Mouse (Mus musculus) forebrain, embryonic 14.5 days (tissue): ENCODE data around the gene Pmel. TPM values are rescaled to one million over a fixed set of nuclear protein-coding genes. Genes with fewer than 3 reads are reported as not detected.

Experiments used
- ATAC-seq: fragments of 200-750 bp; cut with Nextera tagmentation; 2 replicates; pipeline ENCODE4 v1.8.0; 2017; ENCODE audit warnings: mild to moderate bottlenecking, moderate library complexity
- DNase-seq: peaks from one replicate; pipeline ENCODE4 v3.0.0-alpha.2; 2015; ENCODE audit warnings: low spot score
- H3K27ac ChIP-seq: fragments of 300-500 bp; sonication (generic); 2 replicates; pipeline ENCODE4 v1.5.1; 2014; ENCODE audit warnings: low read depth, mild to moderate bottlenecking, control low read depth, low read length, moderate library complexity
- H3K27me3 ChIP-seq: fragments of 300-500 bp; sonication (generic); replicated peaks from 2 replicates; pipeline ENCODE4 v1.6.1; 2014; ENCODE audit warnings: low read length, control low read depth, mixed read lengths; ENCODE audit not compliant: control insufficient read depth, insufficient read depth
- H3K36me3 ChIP-seq: fragments of 300-500 bp; sonication (generic); 2 replicates; pipeline ENCODE4 v1.6.1; 2014; ENCODE audit warnings: low read length, control low read depth; ENCODE audit not compliant: control insufficient read depth, insufficient read depth
- H3K4me1 ChIP-seq: fragments of 300-500 bp; sonication (generic); 2 replicates; pipeline ENCODE4 v1.6.1; 2014; ENCODE audit warnings: antibody characterized with exemption, low read length, control low read depth; ENCODE audit not compliant: control insufficient read depth, insufficient read depth
- H3K4me2 ChIP-seq: fragments of 300-500 bp; sonication (generic); 2 replicates; pipeline ENCODE4 v1.6.1; 2014; ENCODE audit warnings: mild to moderate bottlenecking, control low read depth, low read length
- H3K4me3 ChIP-seq: fragments of 300-500 bp; sonication (generic); 2 replicates; pipeline ENCODE4 v1.5.1; 2014; ENCODE audit warnings: low read depth, low read length, control low read depth
- H3K9ac ChIP-seq: fragments of 300-500 bp; sonication (generic); 2 replicates; pipeline ENCODE4 v1.6.1; 2014; ENCODE audit warnings: mild to moderate bottlenecking, low read length, control low read depth, moderate library complexity
- H3K9me3 ChIP-seq: fragments of 300-500 bp; sonication (generic); replicated peaks from 2 replicates; pipeline ENCODE4 v1.6.1; 2016; ENCODE audit warnings: low read length, control low read depth, mixed read lengths; ENCODE audit not compliant: control insufficient read depth
- WGBS: fragments of 180-500 bp; shearing (Covaris S2); extraction: QIAGEN DNeasy Blood & Tissue Kit; methylation state at CpG from one replicate; pipeline ENCODE4 v1.1.7; 2014; 5-methylcytosine and 5-hydroxymethylcytosine counted together
- polyA plus RNA-seq: library from polyadenylated mRNA; unstranded; fragments of >200 nt; fragmentation: Nextera tagmentation; extraction: Ambion mirVana; gene quantifications from 2 replicates; pipeline ENCODE4 v1.2.1, GENCODE M21; 2014

Gene Pmel
- 0.27 and 0.83 TPM in 2 replicates for polyA plus RNA-seq

- H3K4me1 ChIP-seq = 0 out of 2 replicates have a peak, but pooled peaks cover 2% of the 10 kb centered on the region
- ATAC-seq = no peak
- peaks cover 22% of the 10 kb centered on the region for H3K36me3 ChIP-seq
- DNase-seq = no peak
- peak within 1 kb of the TSS; percentile 70 for H3K9ac ChIP-seq
- WGBS = 16% methylated on average over 4 of the region's 4 CpGs
- H3K9me3 ChIP-seq = no peaks in the 10 kb centered on the region
- peak within 1 kb of the TSS; percentile 77 for H3K4me3 ChIP-seq
- H3K4me2 ChIP-seq = peak within 1 kb of the TSS; percentile 83
- H3K27me3 ChIP-seq = no peaks in the 10 kb centered on the region
- peak within 1 kb of the TSS; percentile 74 for H3K27ac ChIP-seq
Observed at GRCm38 (mm10) chr10:128703895-128704294, at the start of gene Pmel. Pmel (plus strand) TSS chr10:128704195.

GRCm38 (mm10) chr10:128655254-128655653 is 48.7 kb upstream of the Pmel start:
- no peak overlapping the region for H3K4me2 ChIP-seq
- no peaks in the 10 kb centered on the region for H3K9me3 ChIP-seq
- H3K27ac ChIP-seq = no peak overlapping the region
- H3K27me3 ChIP-seq = no peaks in the 10 kb centered on the region
- H3K4me1 ChIP-seq = no peaks in the 10 kb centered on the region
- no peak for DNase-seq
- no peak for ATAC-seq
- no peak overlapping the region for H3K4me3 ChIP-seq
- no peak overlapping the region for H3K9ac ChIP-seq
- H3K36me3 ChIP-seq = no peaks in the 10 kb centered on the region
- WGBS = 89% methylated on average over 3 of the region's 3 CpGs

- Histone ChIP-seq H3K9me3 (no peaks in the 10 kb centered on the region), H3K9ac (no peak overlapping the region), H3K36me3 (no peaks in the 10 kb centered on the region), H3K27me3 (no peaks in the 10 kb centered on the region), H3K27ac (no peak overlapping the region), H3K4me3 (no peak overlapping the region), H3K4me2 (no peak overlapping the region), H3K4me1 (no peaks in the 10 kb centered on the region)
- 96% methylated on average over 1 of the region's 1 CpGs for WGBS
- DNase-seq = no peak
- ATAC-seq = no peak
Observed at GRCm38 (mm10) chr10:128656731-128657130, 47.3 kb upstream of the Pmel start.

GRCm38 (mm10) chr10:128657844-128658243 is 46.2 kb upstream of the Pmel start:
- no peak for DNase-seq
- Histone ChIP-seq H3K36me3 (no peaks in the 10 kb centered on the region), H3K4me3 (no peak overlapping the region), H3K4me1 (no peaks in the 10 kb centered on the region), H3K9me3 (no peaks in the 10 kb centered on the region), H3K27ac (no peak overlapping the region), H3K9ac (no peak overlapping the region), H3K27me3 (no peaks in the 10 kb centered on the region), H3K4me2 (no peak overlapping the region)
- ATAC-seq = no peak
- WGBS = 59% methylated on average over 9 of the region's 9 CpGs

- Histone ChIP-seq H3K36me3 (no peaks in the 10 kb centered on the region), H3K9me3 (no peaks in the 10 kb centered on the region), H3K4me2 (no peak overlapping the region), H3K9ac (no peak overlapping the region), H3K27me3 (no peaks in the 10 kb centered on the region), H3K4me1 (no peaks in the 10 kb centered on the region), H3K4me3 (no peak overlapping the region), H3K27ac (no peak overlapping the region)
- 67% methylated on average over 9 of the region's 9 CpGs for WGBS
- DNase-seq (no peak), ATAC-seq (no peak)
Observed at GRCm38 (mm10) chr10:128659490-128659889, 44.5 kb upstream of the Pmel start.

- Histone ChIP-seq H3K4me1 (no peaks in the 10 kb centered on the region), H3K27ac (no peak overlapping the region), H3K9me3 (no peaks in the 10 kb centered on the region), H3K4me2 (no peak overlapping the region), H3K9ac (no peak overlapping the region), H3K4me3 (no peak overlapping the region), H3K27me3 (no peaks in the 10 kb centered on the region), H3K36me3 (no peaks in the 10 kb centered on the region)
- ATAC-seq = no peak
- DNase-seq = no peak
Observed at GRCm38 (mm10) chr10:128662465-128662864, 41.5 kb upstream of the Pmel start.

GRCm38 (mm10) chr10:128663441-128664220 is 40.4 kb upstream of the Pmel start:
- no peaks in the 10 kb centered on the region for H3K27me3 ChIP-seq
- ATAC-seq = no peak
- WGBS = 75% methylated on average over 5 of the region's 5 CpGs
- H3K4me1 ChIP-seq = 0 out of 2 replicates have a peak, but pooled peaks cover 4% of the 10 kb centered on the region
- no peak for DNase-seq
- H3K9ac ChIP-seq = no peak overlapping the region
- no peak overlapping the region for H3K4me3 ChIP-seq
- H3K9me3 ChIP-seq = no peaks in the 10 kb centered on the region
- no peak overlapping the region for H3K4me2 ChIP-seq
- H3K27ac ChIP-seq = no peak overlapping the region
- no peaks in the 10 kb centered on the region for H3K36me3 ChIP-seq

- ATAC-seq (no peak), DNase-seq (no peak)
- Histone ChIP-seq H3K27ac (no peak overlapping the region), H3K9ac (no peak overlapping the region), H3K4me1 (0 out of 2 replicates have a peak, but pooled peaks cover 6% of the 10 kb centered on the region), H3K36me3 (no peaks in the 10 kb centered on the region), H3K4me3 (no peak overlapping the region), H3K4me2 (no peak overlapping the region), H3K9me3 (no peaks in the 10 kb centered on the region), H3K27me3 (no peaks in the 10 kb centered on the region)
- WGBS = 72% methylated on average over 3 of the region's 3 CpGs
Observed at GRCm38 (mm10) chr10:128664808-128665207, 39.2 kb upstream of the Pmel start.

- no peaks in the 10 kb centered on the region for H3K9me3 ChIP-seq
- ATAC-seq = no peak
- H3K4me3 ChIP-seq = no peak overlapping the region
- H3K27me3 ChIP-seq = no peaks in the 10 kb centered on the region
- H3K9ac ChIP-seq = no peak overlapping the region
- no peak overlapping the region for H3K27ac ChIP-seq
- H3K4me1 ChIP-seq = 0 out of 2 replicates have a peak, but pooled peaks cover 6% of the 10 kb centered on the region
- H3K4me2 ChIP-seq = no peak overlapping the region
- no peak for DNase-seq
- no peaks in the 10 kb centered on the region for H3K36me3 ChIP-seq
- WGBS = 86% methylated on average over 3 of the region's 3 CpGs
Observed at GRCm38 (mm10) chr10:128665307-128665706, 38.7 kb upstream of the Pmel start.
